Mouse (Mus musculus) lung, embryonic 14.5 days (tissue): ENCODE results near the gene Gm20708. TPM values are rescaled to one million over a fixed set of nuclear protein-coding genes. Genes with fewer than 3 reads are reported as not detected.
A peak's percentile ranks its signal among the peaks of the same experiment; 100 is the strongest.

Experiments
- ATAC-seq: fragments of 200-750 bp; cut with Nextera tagmentation; 2 replicates; pipeline ENCODE4 v1.8.0; 2017; ENCODE audit warnings: mild to moderate bottlenecking, moderate TSS enrichment, moderate library complexity; ENCODE audit not compliant: insufficient read depth
- DNase-seq: peaks from one replicate; pipeline ENCODE4 v3.0.0-alpha.2; 2015
- H3K27ac ChIP-seq: fragments of 300-500 bp; sonication (generic); 2 replicates; pipeline ENCODE4 v1.5.1; 2014; ENCODE audit warnings: low read depth, mild to moderate bottlenecking, moderate library complexity
- H3K27me3 ChIP-seq: fragments of 300-500 bp; sonication (generic); 2 replicates; pipeline ENCODE4 v1.6.1; 2014; ENCODE audit warnings: low read length, control low read depth; ENCODE audit not compliant: insufficient read depth
- H3K36me3 ChIP-seq: fragments of 300-500 bp; sonication (generic); 2 replicates; pipeline ENCODE4 v1.6.1; 2014; ENCODE audit warnings: control low read depth; ENCODE audit not compliant: insufficient read depth
- H3K4me1 ChIP-seq: fragments of 300-500 bp; sonication (generic); 2 replicates; pipeline ENCODE4 v1.6.1; 2014; ENCODE audit warnings: antibody characterized with exemption, control low read depth; ENCODE audit not compliant: insufficient read depth
- H3K4me2 ChIP-seq: fragments of 300-500 bp; sonication (generic); 2 replicates; pipeline ENCODE4 v1.6.1; 2014; ENCODE audit warnings: mild to moderate bottlenecking
- H3K4me3 ChIP-seq: fragments of 300-500 bp; sonication (generic); 2 replicates; pipeline ENCODE4 v1.5.1; 2014; ENCODE audit warnings: low read depth, low read length
- H3K9ac ChIP-seq: fragments of 300-500 bp; sonication (generic); 2 replicates; pipeline ENCODE4 v1.6.1; 2014
- H3K9me3 ChIP-seq: fragments of 300-500 bp; sonication (generic); 2 replicates; pipeline ENCODE4 v1.6.1; 2016; ENCODE audit warnings: low read depth, low read length, control low read depth
- CTCF ChIP-seq: IDR thresholded peaks from 2 replicates; pipeline ENCODE4 v1.5.1; 2016; ENCODE audit warnings: antibody characterized with exemption, low read depth
- WGBS: fragments of 180-500 bp; shearing (Covaris S2); extraction: QIAGEN DNeasy Blood & Tissue Kit; methylation state at CpG from one replicate; pipeline ENCODE4 v1.1.7; 2014; 5-methylcytosine and 5-hydroxymethylcytosine counted together
- polyA plus RNA-seq: library from polyadenylated mRNA; unstranded; fragments of >200 nt; fragmentation: Nextera tagmentation; extraction: Ambion mirVana; gene quantifications from 2 replicates; pipeline ENCODE4 v1.2.1, GENCODE M21; 2014

Gm20708 gene
- polyA plus RNA-seq, 1 experiment from 2014 or later: 0.30 TPM

DNA sequence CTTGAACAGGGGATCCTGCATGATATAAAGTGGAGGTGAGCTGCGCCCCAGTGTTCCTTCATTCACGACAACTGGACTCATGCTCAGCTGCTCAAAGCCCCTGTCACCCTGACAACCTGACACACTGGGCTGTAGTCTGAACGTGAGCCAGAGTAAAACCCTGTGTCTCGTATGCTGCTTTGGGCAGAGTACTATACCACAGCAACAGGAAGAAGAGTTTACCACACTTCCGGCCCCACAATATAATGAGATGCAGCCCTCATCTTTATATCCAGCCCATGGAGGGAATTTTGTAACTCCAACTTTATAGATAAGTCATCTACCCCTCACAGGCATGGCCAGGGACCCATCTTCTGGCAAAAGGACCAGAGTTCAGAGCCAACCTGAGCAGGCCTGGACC is 32.4 kb upstream of the Gm20708 start:
- Histone ChIP-seq H3K4me3 (no peak overlapping the region), H3K9ac (no peak overlapping the region), H3K36me3 (0 out of 2 replicates have a peak, but pooled peaks cover 13% of the 10 kb centered on the region), H3K9me3 (no peaks in the 10 kb centered on the region), H3K4me2 (no peak overlapping the region), H3K4me1 (peaks cover 28% of the 10 kb centered on the region), H3K27ac (no peak overlapping the region), H3K27me3 (no peaks in the 10 kb centered on the region)
- 79% methylated on average over 5 of the region's 5 CpGs for WGBS
- TF ChIP-seq CTCF: no peak
- DNase-seq: no peak
- ATAC-seq: no peak

DNA sequence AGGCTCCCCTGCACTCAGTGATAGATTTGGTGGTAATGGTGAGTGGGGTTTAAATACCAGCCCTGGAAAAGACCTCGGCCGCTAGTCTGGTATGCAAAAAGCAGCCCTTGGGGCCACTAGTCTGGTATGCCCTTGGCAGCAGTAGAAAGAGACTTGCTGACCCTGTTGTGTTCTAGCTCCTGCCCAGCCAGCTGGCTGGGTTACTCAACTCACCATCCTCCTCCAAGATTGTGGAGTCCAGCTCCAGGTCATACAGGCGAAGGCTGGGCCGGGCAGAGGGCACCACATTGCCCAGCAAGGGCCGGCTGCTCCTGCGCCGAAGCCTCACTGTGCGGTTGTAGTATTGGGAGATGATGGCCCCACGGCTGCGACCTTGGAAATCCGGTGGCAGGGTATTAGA is 31.4 kb upstream of the Gm20708 start:
- no peak for TF ChIP-seq CTCF
- DNase-seq: no peak
- H3K9ac ChIP-seq: no peak overlapping the region
- H3K4me1 ChIP-seq: peaks cover 28% of the 10 kb centered on the region
- H3K27me3 ChIP-seq: no peaks in the 10 kb centered on the region
- no peak for ATAC-seq
- no peak overlapping the region for H3K4me2 ChIP-seq
- H3K9me3 ChIP-seq: no peaks in the 10 kb centered on the region
- H3K36me3 ChIP-seq: 0 out of 2 replicates have a peak, but pooled peaks cover 12% of the 10 kb centered on the region
- WGBS: 94% methylated on average over 11 of the region's 11 CpGs
- no peak overlapping the region for H3K4me3 ChIP-seq
- H3K27ac ChIP-seq: no peak overlapping the region

DNA sequence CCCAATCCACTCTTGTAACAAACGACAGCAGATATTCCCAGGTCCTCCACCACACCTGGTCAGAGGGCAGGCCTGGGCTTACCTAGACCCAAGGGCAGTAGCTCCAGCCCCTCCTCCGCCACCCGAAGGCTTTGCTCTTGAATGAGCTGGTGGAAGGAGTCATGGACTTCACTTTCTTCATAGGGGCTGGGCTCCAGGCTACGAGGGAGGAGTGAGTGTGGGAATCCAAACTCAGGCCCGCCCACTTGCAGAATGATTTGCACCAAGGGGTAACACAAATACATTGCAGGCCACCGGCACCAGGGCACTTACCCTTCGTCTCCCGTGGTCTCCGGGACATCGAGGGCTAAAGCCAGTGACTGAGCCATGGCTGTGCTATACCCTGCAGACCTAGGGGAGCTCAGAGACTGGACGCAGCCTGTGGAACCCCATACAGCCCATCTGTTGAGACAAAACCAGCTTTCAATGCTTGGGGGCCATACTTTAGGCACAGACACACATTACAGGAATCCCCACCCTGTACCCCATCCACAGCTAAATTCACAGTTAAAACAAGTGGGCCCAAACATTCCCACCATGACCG is 30.5 kb upstream of the Gm20708 start:
- Histone ChIP-seq H3K4me3 (peak overlapping the region; percentile 50), H3K4me2 (peak overlapping the region; percentile 98), H3K36me3 (0 out of 2 replicates have a peak, but pooled peaks cover 6% of the 10 kb centered on the region), H3K9ac (peak overlapping the region; percentile 57), H3K4me1 (peaks cover 28% of the 10 kb centered on the region), H3K9me3 (no peaks in the 10 kb centered on the region), H3K27me3 (no peaks in the 10 kb centered on the region), H3K27ac (peak overlapping the region; percentile 89)
- no peak for TF ChIP-seq CTCF
- ATAC-seq (no peak), DNase-seq (peak; percentile 40)
- WGBS: 51% methylated on average over 12 of the region's 12 CpGs

DNA sequence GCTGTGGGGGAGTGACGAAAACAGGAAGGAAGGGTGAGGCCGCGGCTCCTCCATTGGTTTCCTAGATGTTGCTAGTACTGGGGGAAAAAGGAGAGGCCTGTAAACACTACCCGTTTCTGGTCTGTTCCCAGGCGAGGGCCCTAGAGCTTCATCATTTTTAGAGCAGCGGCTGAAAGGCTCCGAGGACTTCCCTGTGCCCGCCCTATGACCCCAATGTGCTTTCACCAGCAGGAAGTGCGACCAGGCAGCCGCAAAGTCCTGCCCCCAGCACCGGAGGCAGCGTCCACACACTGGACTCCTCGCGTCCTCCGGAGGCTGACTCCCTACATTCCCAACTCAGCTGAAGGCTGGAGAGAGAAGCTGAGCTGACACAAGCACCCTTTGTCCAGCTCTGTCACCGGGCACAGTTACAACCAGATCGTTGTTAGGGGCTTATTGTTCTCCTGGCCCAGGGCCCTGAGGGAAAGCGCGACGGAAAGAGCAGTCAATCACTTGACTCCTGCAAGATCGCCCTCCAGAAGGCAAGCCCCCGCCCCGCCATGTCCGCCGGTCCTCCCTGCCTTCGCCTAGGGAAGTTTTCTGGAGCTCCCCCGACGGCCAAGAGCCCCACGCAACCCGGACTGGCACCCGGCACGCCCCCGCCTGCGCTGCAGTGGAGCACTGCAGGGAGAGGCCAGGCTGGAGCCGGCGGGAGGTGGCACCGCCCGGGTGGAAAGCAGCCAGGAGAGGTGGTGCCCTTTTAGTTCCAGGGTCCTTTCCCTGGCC is 29.9 kb upstream of the Gm20708 start:
- ATAC-seq (peak; percentile 43), DNase-seq (peak; percentile 77)
- peak overlapping the region; percentile 98 for H3K4me2 ChIP-seq
- H3K27ac ChIP-seq: peak overlapping the region; percentile 89
- no peak for TF ChIP-seq CTCF
- 0 out of 2 replicates have a peak, but pooled peaks cover 6% of the 10 kb centered on the region for H3K36me3 ChIP-seq
- H3K27me3 ChIP-seq: no peaks in the 10 kb centered on the region
- peak overlapping the region; percentile 57 for H3K9ac ChIP-seq
- WGBS: 3% methylated on average over 38 of the region's 38 CpGs
- peaks cover 28% of the 10 kb centered on the region for H3K4me1 ChIP-seq
- no peaks in the 10 kb centered on the region for H3K9me3 ChIP-seq
- H3K4me3 ChIP-seq: peak overlapping the region; percentile 50

DNA sequence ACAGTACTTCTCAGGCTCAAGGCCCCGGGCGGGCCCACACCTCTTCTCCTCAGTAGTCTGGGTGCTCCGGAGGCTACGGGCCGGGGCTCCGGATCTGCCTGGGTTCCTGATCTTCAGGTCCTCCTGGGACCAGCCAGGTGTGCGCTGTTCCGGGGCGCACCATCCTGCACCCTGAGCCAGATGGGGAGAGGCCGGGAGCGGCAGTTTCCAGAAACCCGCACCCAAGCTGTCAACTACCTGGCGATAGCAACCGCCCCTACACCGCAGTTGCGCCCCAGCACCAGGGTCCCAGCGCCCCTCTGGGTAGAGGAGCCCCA is 29.3 kb upstream of the Gm20708 start:
- Histone ChIP-seq H3K9me3 (no peaks in the 10 kb centered on the region), H3K4me1 (peaks cover 28% of the 10 kb centered on the region), H3K27me3 (no peaks in the 10 kb centered on the region), H3K27ac (peak overlapping the region; percentile 89), H3K4me2 (peak overlapping the region; percentile 98), H3K4me3 (peak overlapping the region; percentile 50), H3K36me3 (0 out of 2 replicates have a peak, but pooled peaks cover 6% of the 10 kb centered on the region), H3K9ac (peak overlapping the region; percentile 57)
- ATAC-seq: no peak; the same call in 1 of the 2 replicates
- WGBS: 2% methylated on average over 17 of the region's 17 CpGs
- DNase-seq: no peak
- TF ChIP-seq CTCF: no peak

DNA sequence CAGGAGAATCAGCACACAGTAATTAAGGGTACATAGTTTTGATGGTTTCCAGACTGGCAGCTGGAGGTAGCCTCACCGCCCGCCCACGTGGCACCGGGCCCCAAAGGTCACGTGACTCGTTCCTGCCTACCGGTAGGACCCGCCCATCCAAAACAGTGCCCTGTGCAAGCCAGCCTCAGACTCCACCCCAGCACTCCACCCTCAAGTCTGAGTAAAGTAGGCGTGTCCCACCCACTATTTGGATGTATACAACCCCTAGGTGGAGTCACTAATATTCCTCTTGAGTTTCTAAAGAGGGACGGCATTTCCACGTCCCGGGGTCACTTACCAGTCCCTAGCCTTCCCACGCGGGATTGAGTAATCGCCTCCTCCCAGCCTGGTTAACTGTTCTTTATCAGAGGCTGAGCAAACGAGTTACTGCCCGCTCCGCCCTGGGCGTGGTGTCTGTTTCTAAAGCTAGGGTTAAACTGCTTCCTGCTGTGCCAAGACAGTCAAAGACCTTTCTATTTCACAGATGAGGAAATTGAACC is 28.8 kb upstream of the Gm20708 start:
- Histone ChIP-seq H3K4me3 (peak overlapping the region; percentile 50), H3K9me3 (no peaks in the 10 kb centered on the region), H3K4me2 (peak overlapping the region; percentile 98), H3K9ac (peak overlapping the region; percentile 57), H3K27me3 (no peaks in the 10 kb centered on the region), H3K36me3 (0 out of 2 replicates have a peak, but pooled peaks cover 6% of the 10 kb centered on the region), H3K27ac (peak overlapping the region; percentile 89), H3K4me1 (peaks cover 28% of the 10 kb centered on the region)
- TF ChIP-seq CTCF: no peak; the same call in 1 of the 2 replicates
- ATAC-seq (peak; percentile 73), DNase-seq (peak; percentile 89)
- WGBS: 2% methylated on average over 19 of the region's 19 CpGs

DNA sequence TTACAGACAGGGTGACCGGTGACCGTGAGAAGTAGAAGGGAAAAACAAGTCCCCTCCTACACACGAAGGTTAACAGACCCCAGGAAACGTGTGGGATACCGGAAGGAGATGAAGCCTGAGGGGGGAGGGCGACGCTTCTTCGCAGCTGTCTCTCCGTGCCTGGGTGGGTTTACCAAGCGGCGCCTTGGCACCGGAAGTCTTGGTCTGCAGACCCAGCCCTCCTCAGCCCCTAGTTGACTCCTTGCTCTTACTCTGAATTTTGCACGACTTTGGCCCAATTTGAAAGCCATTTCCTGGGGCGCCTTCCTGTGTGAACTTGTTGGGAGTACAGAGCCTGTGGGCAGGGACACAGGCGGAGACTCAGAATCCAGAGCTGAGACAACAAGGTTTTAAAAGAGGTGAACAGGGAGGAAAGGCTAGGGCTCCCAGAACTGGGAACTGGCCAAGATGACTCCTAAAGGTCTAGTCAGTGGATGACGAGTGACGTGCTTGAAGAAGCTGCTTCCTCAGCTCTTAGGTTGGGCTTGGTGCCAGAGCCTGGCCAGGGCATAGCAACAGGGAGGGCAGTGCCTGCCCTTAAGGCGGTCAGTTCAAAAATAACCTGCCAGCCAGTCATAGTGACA is 28.2 kb upstream of the Gm20708 start:
- peak overlapping the region; percentile 98 for H3K4me2 ChIP-seq
- peak; percentile 67 for DNase-seq
- H3K27me3 ChIP-seq: no peaks in the 10 kb centered on the region
- peak overlapping the region; percentile 89 for H3K27ac ChIP-seq
- peak overlapping the region; percentile 57 for H3K9ac ChIP-seq
- no peak for ATAC-seq
- peak overlapping the region; percentile 50 for H3K4me3 ChIP-seq
- no peak for TF ChIP-seq CTCF
- H3K36me3 ChIP-seq: 0 out of 2 replicates have a peak, but pooled peaks cover 6% of the 10 kb centered on the region
- 15% methylated on average over 18 of the region's 18 CpGs for WGBS
- H3K4me1 ChIP-seq: peaks cover 28% of the 10 kb centered on the region
- H3K9me3 ChIP-seq: no peaks in the 10 kb centered on the region
